Mouse (Mus musculus) spleen, adult 18-20 months (tissue): ENCODE results near the gene Gm21149.
"Not testable (repeated sequence)": the region's sequence is repeated elsewhere in the genome, so short reads cannot be mapped to it uniquely, and the experiment has no call there.

ENCODE experiments used
- DNase-seq, 2 experiments: peaks; one replicate each; pipeline ENCODE4 v3.0.0; 2022; ENCODE audit warnings: mixed read lengths in 2 of 2

Gm21149 gene

DNA sequence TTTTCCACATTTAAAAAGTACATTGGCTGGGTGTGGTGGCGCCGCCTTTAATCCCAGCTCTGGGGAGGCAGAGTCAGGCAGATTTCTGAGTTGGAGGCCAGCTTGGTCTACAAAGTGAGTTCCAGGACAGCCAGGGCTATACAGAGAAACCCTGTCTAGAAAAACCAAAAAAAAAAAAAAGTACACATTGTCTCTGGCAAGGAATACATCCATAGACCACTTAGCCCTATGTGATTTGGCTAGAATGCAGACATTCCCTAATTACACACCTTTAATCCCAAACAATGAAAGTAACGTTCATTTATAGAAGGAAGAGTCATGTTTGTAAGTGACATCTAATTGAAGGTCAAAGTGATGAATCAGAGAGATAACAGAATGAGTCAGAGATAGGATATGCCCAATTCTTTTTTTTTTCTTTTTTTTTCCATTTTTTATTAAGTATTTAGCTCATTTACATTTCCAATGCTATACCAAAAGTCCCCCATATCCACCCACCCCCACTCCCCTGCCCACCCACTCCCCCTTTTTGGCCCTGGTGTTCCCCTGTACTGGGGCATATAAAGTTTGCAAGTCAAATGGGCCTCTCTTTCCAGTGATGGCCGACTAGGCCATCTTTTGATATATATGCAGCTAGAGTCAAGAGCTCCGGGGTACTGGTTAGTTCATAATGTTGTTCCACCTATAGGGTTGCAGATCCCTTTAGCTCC, 18.3 kb downstream of the Gm21149 start:
- DNase-seq: not testable (repeated sequence)
